In genomic region chr11:86357984-86358528, GRCm38 (mm10) we compare ENCODE assay signal across 8 mouse cellular contexts. TPM values are rescaled to one million over a fixed set of nuclear protein-coding genes. Genes with fewer than 3 reads are reported as not detected.
DNase-seq lines count a peak whose midpoint lies in the region; ATAC-seq and TF ChIP-seq lines count a peak whose summit lies in the region.

No protein-coding gene starts in this region.

- TF ChIP-seq POLR2A in MEL (IDR thresholded peaks at IDR 0.05; ENCODE audit: control insufficient read depth in 1 of 2, insufficient read depth in 1 of 2, low read depth in 1 of 2, low read length in 2 of 2, poor library complexity in 1 of 2), result peak; percentile 96
- peak; percentile 82; the same call in 1 of the 2 replicates for TF ChIP-seq POLR2A in cerebellum, adult 2 months (IDR thresholded peaks at IDR 0.05; ENCODE audit: borderline replicate concordance, insufficient read depth, low read length)

- under 1% methylated on average over 45 of the region's 45 CpGs for whole genome bisulfite sequencing in cerebellum, adult 2 months
- WGBS in hindbrain, embryonic 10.5 days, result 1% methylated on average over 45 of the region's 45 CpGs
- 1% methylated on average over 42 of the region's 45 CpGs for WGBS in lung, postnatal 0 days

- H3K4me1 ChIP-seq in MEL (ENCODE audit: control insufficient read depth in 1 of 2, insufficient read depth in 2 of 2, low read length in 2 of 2), result peaks cover 8 to 14% of the 10 kb centered on the region in 2 experiments
- peaks cover 7% of the 10 kb centered on the region; the same call in 1 of the 2 replicates for H3K4me1 ChIP-seq in cerebellum, adult 2 months (ENCODE audit: control insufficient read depth, insufficient read depth, low read length)
- peaks cover 29% of the 10 kb centered on the region for H3K4me1 ChIP-seq in hindbrain, embryonic 10.5 days (replicated peaks)
- H3K4me1 ChIP-seq in lung, postnatal 0 days (ENCODE audit: insufficient read depth, low read depth, low read length), result peaks cover 5% of the 10 kb centered on the region; the same call in 1 of the 2 replicates

- no peak for TF ChIP-seq EP300 in MEL (IDR thresholded peaks at IDR 0.05; ENCODE audit: low read depth in 1 of 2, low read length in 2 of 2)
- TF ChIP-seq EP300 in lung, postnatal 0 days (IDR thresholded peaks at IDR 0.05), result 0 out of 2 replicates have a peak, but pooled peaks have one; percentile 19

- no peaks in the 10 kb centered on the region for H3K27me3 ChIP-seq in MEL (ENCODE audit: control insufficient read depth in 1 of 2, insufficient read depth in 2 of 2, low read length in 2 of 2)
- H3K27me3 ChIP-seq in cerebellum, adult 2 months (ENCODE audit: control insufficient read depth, insufficient read depth, low read length), result no peaks in the 10 kb centered on the region
- H3K27me3 ChIP-seq in hindbrain, embryonic 10.5 days (ENCODE audit: insufficient read depth, poor library complexity, severe bottlenecking), result no peaks in the 10 kb centered on the region
- no peaks in the 10 kb centered on the region for H3K27me3 ChIP-seq in lung, postnatal 0 days (replicated peaks; ENCODE audit: insufficient read depth, low read length)

- peak; percentile 56 to 97 (median 85); a peak in 5 of 6 replicates for TF ChIP-seq CTCF in MEL (IDR thresholded peaks at IDR 0.05 in 2 of 3, conservative IDR thresholded peaks at IDR 0.05 in 1 of 3; ENCODE audit: control insufficient read depth in 1 of 3, insufficient read depth in 1 of 3, low read depth in 2 of 3, low read length in 3 of 3, poor library complexity in 1 of 3, severe bottlenecking in 1 of 3)
- peak; percentile 80 for TF ChIP-seq CTCF in cerebellum, adult 2 months (IDR thresholded peaks at IDR 0.05; ENCODE audit: borderline replicate concordance, insufficient read depth, low read depth, low read length)
- peak; percentile 84 for TF ChIP-seq CTCF in lung, postnatal 0 days (IDR thresholded peaks at IDR 0.05)

- H3K27ac ChIP-seq in MEL (ENCODE audit: control insufficient read depth, low read depth, low read length), result peak overlapping the region; percentile 87
- H3K27ac ChIP-seq in cerebellum, adult 2 months (ENCODE audit: insufficient read depth, low read length), result peak overlapping the region; percentile 81
- H3K27ac ChIP-seq in hindbrain, embryonic 10.5 days, result peak overlapping the region; percentile 98
- peak overlapping the region; percentile 96 for H3K27ac ChIP-seq in lung, postnatal 0 days (ENCODE audit: low read length)

- peak; percentile 99 for DNase-seq in MEL (ENCODE audit: low read depth, low spot score)
- peak; percentile 99 for DNase-seq in cerebellum, adult 2 months
- DNase-seq in forelimb bud, embryonic 11.5 days (ENCODE audit: low read depth, low spot score), result peak; percentile 98
- DNase-seq in hindbrain, embryonic 10.5 days (ENCODE audit: low spot score), result peak; percentile 99
- DNase-seq in layer of hippocampus, adult 9-11 months, result peak; percentile 98
- DNase-seq in lung, postnatal 0 days (ENCODE audit: low spot score), result peak; percentile 99
- DNase-seq in ovary, postnatal 14 days (ENCODE audit: low spot score), result peak; percentile 98
- DNase-seq in thymus, postnatal 14 days, result peak; percentile 100

- H3K4me2 ChIP-seq in lung, postnatal 0 days (replicated peaks; ENCODE audit: low read depth, low read length), result peak overlapping the region; percentile 70

- H3K9ac ChIP-seq in MEL (ENCODE audit: control insufficient read depth, low read depth, low read length, poor library complexity, severe bottlenecking), result peak overlapping the region; percentile 95
- peak overlapping the region; percentile 87 for H3K9ac ChIP-seq in lung, postnatal 0 days (replicated peaks; ENCODE audit: low read depth)

- no peaks in the 10 kb centered on the region for H3K9me3 ChIP-seq in MEL (replicated peaks; ENCODE audit: insufficient read depth, low read length)
- no peaks in the 10 kb centered on the region for H3K9me3 ChIP-seq in hindbrain, embryonic 10.5 days
- no peaks in the 10 kb centered on the region for H3K9me3 ChIP-seq in lung, postnatal 0 days (ENCODE audit: low read length)

- H3K4me3 ChIP-seq in MEL (ENCODE audit: control insufficient read depth in 1 of 2, insufficient read depth in 1 of 2, low read depth in 2 of 2, low read length in 2 of 2), result peak overlapping the region; percentile 74 to 85
- peak overlapping the region; percentile 82 for H3K4me3 ChIP-seq in cerebellum, adult 2 months (replicated peaks; ENCODE audit: insufficient read depth, low read depth, low read length)
- peak overlapping the region; percentile 97 for H3K4me3 ChIP-seq in hindbrain, embryonic 10.5 days
- peak overlapping the region; percentile 77 for H3K4me3 ChIP-seq in lung, postnatal 0 days (ENCODE audit: low read depth, low read length)

- peak; percentile 69 for TF ChIP-seq RAD21 in MEL (IDR thresholded peaks at IDR 0.05; ENCODE audit: low read depth, low read length)

- peaks cover 16 to 27% of the 10 kb centered on the region in 2 experiments for H3K36me3 ChIP-seq in MEL (ENCODE audit: control insufficient read depth in 1 of 2, insufficient read depth in 2 of 2, low read length in 2 of 2)
- H3K36me3 ChIP-seq in hindbrain, embryonic 10.5 days, result peaks cover 22% of the 10 kb centered on the region
- no peaks in the 10 kb centered on the region; the same call in 1 of the 2 replicates for H3K36me3 ChIP-seq in lung, postnatal 0 days (ENCODE audit: insufficient read depth, low read length)

- H3K79me2 ChIP-seq in MEL (ENCODE audit: control insufficient read depth, insufficient read depth, low read length, poor library complexity), result peaks cover 44% of the 10 kb centered on the region

- peak; percentile 98 for ATAC-seq in lung, postnatal 0 days

TF ChIP-seq in MEL, 35 proteins besides CTCF, POLR2A, EP300 and RAD21:
- peak; percentile 72 for TF ChIP-seq MXI1 (IDR thresholded peaks at IDR 0.05; ENCODE audit: low read depth, low read length)
- TF ChIP-seq CHD1 (IDR thresholded peaks at IDR 0.05; ENCODE audit: low read depth, low read length), result no peak
- peak; percentile 63 for TF ChIP-seq ETS1 (IDR thresholded peaks at IDR 0.05; ENCODE audit: low read depth, low read length)
- peak; percentile 75 for TF ChIP-seq SMC3 (IDR thresholded peaks at IDR 0.05; ENCODE audit: low read depth, low read length)
- TF ChIP-seq MAX (IDR thresholded peaks at IDR 0.05; ENCODE audit: low read length), result peak; percentile 96
- peak; percentile 96 for TF ChIP-seq NELFE (IDR thresholded peaks at IDR 0.05; ENCODE audit: low read depth, low read length)
- TF ChIP-seq RCOR1 (IDR thresholded peaks at IDR 0.05; ENCODE audit: low read depth, low read length), result 0 out of 2 replicates have a peak, but pooled peaks have one; percentile 48
- peak; percentile 98 for TF ChIP-seq MAZ (IDR thresholded peaks at IDR 0.05; ENCODE audit: low read depth, low read length)
- peak; percentile 85 for TF ChIP-seq SIN3A (IDR thresholded peaks at IDR 0.05; ENCODE audit: low read length)
- TF ChIP-seq BHLHE40 (IDR thresholded peaks at IDR 0.05; ENCODE audit: borderline replicate concordance, low read depth, low read length), result peak; percentile 31; the same call in 1 of the 2 replicates
- TF ChIP-seq ZMIZ1 (IDR thresholded peaks at IDR 0.05; ENCODE audit: low read depth, low read length), result peak; percentile 84
- peak; percentile 70 for TF ChIP-seq TCF12 (IDR thresholded peaks at IDR 0.05; ENCODE audit: low read depth, low read length)
- peak; percentile 86 for TF ChIP-seq POLR2AphosphoS2 (IDR thresholded peaks at IDR 0.05; ENCODE audit: low read length)
- peak; percentile 28; the same call in 1 of the 2 replicates for TF ChIP-seq ELF1 (IDR thresholded peaks at IDR 0.05; ENCODE audit: low read depth, low read length)
- TF ChIP-seq MEF2A (IDR thresholded peaks at IDR 0.05; ENCODE audit: extremely low read depth, insufficient replicate concordance, low read depth, low read length, poor library complexity, severe bottlenecking), result no peak
- TF ChIP-seq POLR2AphosphoS5 (IDR thresholded peaks at IDR 0.05; ENCODE audit: borderline replicate concordance, low read depth, low read length), result no peak
- TF ChIP-seq ZC3H11A (IDR thresholded peaks at IDR 0.05; ENCODE audit: low read depth, low read length), result no peak; the same call in 1 of the 2 replicates
- TF ChIP-seq TBP (IDR thresholded peaks at IDR 0.05; ENCODE audit: low read depth, low read length), result peak; percentile 87
- peak; percentile 89 to 97 for TF ChIP-seq USF2 (IDR thresholded peaks at IDR 0.05; ENCODE audit: borderline replicate concordance in 1 of 2, insufficient read depth in 1 of 2, low read depth in 1 of 2, low read length in 2 of 2)
- peak; percentile 100 for TF ChIP-seq USF1 (IDR thresholded peaks at IDR 0.05; ENCODE audit: low read depth, low read length)
- peak; percentile 81 for TF ChIP-seq HCFC1 (IDR thresholded peaks at IDR 0.05; ENCODE audit: low read depth, low read length)

RNA-seq across cellular contexts. Expression of gene Med13, which starts 0.7 kb away (rescaled TPM):
- 26.4 and 34.8 TPM in 2 replicates for total RNA-seq in MEL (2012; rRNA removed)
- 100 to 1,000 TPM in 1 of 2 experiments, 10 to 100 TPM in 1; 23.3 to 114 TPM for polyA plus RNA-seq in MEL (2012; ENCODE audit: insufficient read depth in 1 of 2, insufficient read length in 2 of 2, low read depth in 1 of 2, low replicate concordance in 2 of 2, missing spikeins in 1 of 2)
- polyA plus RNA-seq in cerebellum, adult 2 months (2012; rRNA removed), result 21.4 and 23.6 TPM in 2 replicates
- 5.9 and 7.4 TPM in 2 replicates for polyA plus RNA-seq in hindbrain, embryonic 10.5 days (2016; fragmentation: Nextera tagmentation; extraction: Ambion mirVana)
- polyA plus RNA-seq in lung, postnatal 0 days (2015; fragmentation: Nextera tagmentation; extraction: Ambion mirVana), result 5.8 and 7.9 TPM in 2 replicates

Comparison
In these comparisons a context has a peak if more than half of its experiments do, and no peak if none do; other contexts are left out.
1. Peak in every context shown above with its lines: DNase-seq, ATAC-seq, H3K4me3 ChIP-seq and H3K27ac ChIP-seq.